Mouse (Mus musculus) kidney, adult 11 months (tissue): ENCODE measurements around the gene Bmp2k.

Experiments used
- DNase-seq: peaks from one replicate; pipeline ENCODE4 v3.0.0; 2022

Bmp2k gene

GRCm38 (mm10) chr5:97056359-97056758 lies 58.9 kb downstream of the Bmp2k start:
- DNase-seq: no peak

GRCm38 (mm10) chr5:97056791-97057450 lies 59.4 kb downstream of the Bmp2k start:
- peak; percentile 24 for DNase-seq

GRCm38 (mm10) chr5:97060864-97061263 lies 63.4 kb downstream of the Bmp2k start:
- no peak for DNase-seq

- no peak for DNase-seq
Measured at GRCm38 (mm10) chr5:97062041-97062440, 64.6 kb downstream of the Bmp2k start.

- no peak for DNase-seq
Measured at GRCm38 (mm10) chr5:97065746-97066145, 68.3 kb downstream of the Bmp2k start.

- no peak for DNase-seq
Measured at GRCm38 (mm10) chr5:97075476-97076151, 78.1 kb downstream of the Bmp2k start.

GRCm38 (mm10) chr5:97076167-97076566 lies 78.7 kb downstream of the Bmp2k start:
- no peak for DNase-seq

- no peak for DNase-seq
Measured at GRCm38 (mm10) chr5:97077676-97078075, 80.2 kb downstream of the Bmp2k start.

GRCm38 (mm10) chr5:97078641-97079040 lies 81.2 kb downstream of the Bmp2k start:
- peak; percentile 58 for DNase-seq

- peak; percentile 15 for DNase-seq
Measured at GRCm38 (mm10) chr5:97081481-97081880, 84.0 kb downstream of the Bmp2k start.

GRCm38 (mm10) chr5:97083701-97084100 lies 86.2 kb downstream of the Bmp2k start:
- no peak for DNase-seq

- no peak for DNase-seq
Measured at GRCm38 (mm10) chr5:97084541-97084940, 87.1 kb downstream of the Bmp2k start.

- no peak for DNase-seq
Measured at GRCm38 (mm10) chr5:97085071-97085470, 87.6 kb downstream of the Bmp2k start.

GRCm38 (mm10) chr5:97087030-97087630 lies 89.6 kb downstream of the Bmp2k start:
- peak; percentile 14 for DNase-seq

- DNase-seq: no peak
Measured at GRCm38 (mm10) chr5:97087746-97088145, 90.3 kb downstream of the Bmp2k start.

- DNase-seq: no peak
Measured at GRCm38 (mm10) chr5:97088231-97088630, 90.7 kb downstream of the Bmp2k start.

GRCm38 (mm10) chr5:97089426-97089825 lies 91.9 kb downstream of the Bmp2k start:
- no peak for DNase-seq

- peak; percentile 22 for DNase-seq
Measured at GRCm38 (mm10) chr5:97090034-97090784, 92.7 kb downstream of the Bmp2k start.

GRCm38 (mm10) chr5:97092970-97093369 lies 95.5 kb downstream of the Bmp2k start:
- DNase-seq: no peak

- DNase-seq: no peak
Measured at GRCm38 (mm10) chr5:97095335-97095734, 97.8 kb downstream of the Bmp2k start.

- no peak for DNase-seq
Measured at GRCm38 (mm10) chr5:97097631-97098041, 100.1 kb downstream of the Bmp2k start.

- DNase-seq: no peak
Measured at GRCm38 (mm10) chr5:97099954-97100353, 102.5 kb downstream of the Bmp2k start.

- DNase-seq: no peak
Measured at GRCm38 (mm10) chr5:97108333-97108732, 110.8 kb downstream of the Bmp2k start.
